Comparison of ENCODE assay signal across 8 mouse cellular contexts in the genomic region with DNA sequence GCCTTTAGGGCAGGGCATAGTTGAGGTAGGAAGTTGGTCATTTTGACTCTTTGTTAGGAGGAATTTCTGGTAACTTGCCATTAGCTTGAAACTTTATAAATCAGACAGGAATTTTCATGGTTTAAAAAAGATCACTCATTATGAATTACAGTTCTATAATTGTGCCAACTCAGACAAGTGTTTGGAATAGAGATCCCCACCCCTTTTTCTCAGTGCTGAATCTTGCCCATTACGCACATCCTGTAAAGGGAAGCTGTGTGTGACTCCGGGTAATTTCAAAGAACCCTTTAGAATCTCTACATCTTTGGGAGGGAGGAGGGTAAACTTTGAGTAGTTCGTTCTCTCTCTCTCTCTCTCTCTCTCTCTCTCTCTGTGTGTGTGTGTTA. TPM values are rescaled to one million over a fixed set of nuclear protein-coding genes. Genes with fewer than 3 reads are reported as not detected.
DNase-seq lines count a peak whose midpoint lies in the region; ATAC-seq and TF ChIP-seq lines count a peak whose summit lies in the region.

No protein-coding gene starts in this region.

- H3K4me2 ChIP-seq in hindbrain, postnatal 0 days (ENCODE audit: low read depth, low read length) = no peak overlapping the region
- no peak overlapping the region for H3K4me2 ChIP-seq in hindbrain, embryonic 12.5 days (replicated peaks)
- H3K4me2 ChIP-seq in heart, embryonic 14.5 days (ENCODE audit: low read length) = 0 out of 2 replicates have a peak overlapping the region, but pooled peaks have one; percentile 1

- no peak for TF ChIP-seq POLR2A in MEL (IDR thresholded peaks at IDR 0.05; ENCODE audit: control insufficient read depth in 1 of 2, insufficient read depth in 1 of 2, low read depth in 1 of 2, low read length in 2 of 2, poor library complexity in 1 of 2)

- H3K27ac ChIP-seq in hindbrain, postnatal 0 days = peak overlapping the region; percentile 22; the same call in 1 of the 2 replicates
- H3K27ac ChIP-seq in hindbrain, embryonic 12.5 days = no peak overlapping the region
- H3K27ac ChIP-seq in MEL (ENCODE audit: control insufficient read depth, low read depth, low read length) = no peak overlapping the region
- H3K27ac ChIP-seq in heart, embryonic 14.5 days (replicated peaks in 1 of 2; ENCODE audit: control insufficient read depth in 1 of 2, insufficient read depth in 1 of 2, low read depth in 2 of 2, low read length in 2 of 2) = peak overlapping the region; percentile 50 to 59

- no peak for ATAC-seq in hindbrain, postnatal 0 days
- ATAC-seq in hindbrain, embryonic 12.5 days (ENCODE audit: low FRiP score) = no peak
- ATAC-seq in heart, embryonic 14.5 days (ENCODE audit: insufficient number of reproducible peaks, insufficient read depth, low FRiP score, low read depth) = no peak

- no peak for DNase-seq in hindbrain, postnatal 0 days (ENCODE audit: low spot score)
- peak; percentile 25 for DNase-seq in MEL (ENCODE audit: low read depth, low spot score)
- DNase-seq in retina, postnatal 1 day = no peak
- no peak for DNase-seq in adrenal gland, postnatal 10 days
- DNase-seq in embryo, embryonic 9.5 days (ENCODE audit: extremely low spot score) = no peak

- no peak for TF ChIP-seq RAD21 in MEL (IDR thresholded peaks at IDR 0.05; ENCODE audit: low read depth, low read length)

- H3K9ac ChIP-seq in hindbrain, postnatal 0 days (replicated peaks; ENCODE audit: low read length) = no peak overlapping the region
- H3K9ac ChIP-seq in hindbrain, embryonic 12.5 days = no peak overlapping the region
- no peak overlapping the region for H3K9ac ChIP-seq in MEL (ENCODE audit: control insufficient read depth, low read depth, low read length, poor library complexity, severe bottlenecking)
- H3K9ac ChIP-seq in heart, embryonic 14.5 days (ENCODE audit: low read length) = no peak overlapping the region

- no peak for TF ChIP-seq EP300 in MEL (IDR thresholded peaks at IDR 0.05; ENCODE audit: low read depth in 1 of 2, low read length in 2 of 2)

- peaks cover 5% of the 10 kb centered on the region for H3K79me2 ChIP-seq in MEL (ENCODE audit: control insufficient read depth, insufficient read depth, low read length, poor library complexity)

- H3K4me1 ChIP-seq in hindbrain, postnatal 0 days (ENCODE audit: insufficient read depth, low read length) = no peaks in the 10 kb centered on the region
- H3K4me1 ChIP-seq in hindbrain, embryonic 12.5 days = peaks cover 7% of the 10 kb centered on the region
- H3K4me1 ChIP-seq in MEL (ENCODE audit: control insufficient read depth in 1 of 2, insufficient read depth in 2 of 2, low read length in 2 of 2) = peaks cover 23 to 25% of the 10 kb centered on the region in 2 experiments
- peaks cover 3 to 15% of the 10 kb centered on the region in 2 experiments for H3K4me1 ChIP-seq in heart, embryonic 14.5 days (ENCODE audit: control insufficient read depth in 2 of 2, insufficient read depth in 2 of 2, low read length in 2 of 2)
- peaks cover 49% of the 10 kb centered on the region for H3K4me1 ChIP-seq in megakaryocyte, embryonic 14.5 days

- no peaks in the 10 kb centered on the region for H3K36me3 ChIP-seq in hindbrain, postnatal 0 days (ENCODE audit: insufficient read depth, low read length)
- no peaks in the 10 kb centered on the region for H3K36me3 ChIP-seq in hindbrain, embryonic 12.5 days
- H3K36me3 ChIP-seq in MEL (ENCODE audit: control insufficient read depth in 1 of 2, insufficient read depth in 2 of 2, low read length in 2 of 2) = peaks cover 0 to 27% of the 10 kb centered on the region in 2 experiments; a peak in 2 of 4 replicates
- no peaks in the 10 kb centered on the region for H3K36me3 ChIP-seq in heart, embryonic 14.5 days (ENCODE audit: control insufficient read depth, insufficient read depth, low read length)
- H3K36me3 ChIP-seq in megakaryocyte, embryonic 14.5 days (replicated peaks; ENCODE audit: low read length) = no peaks in the 10 kb centered on the region

- no peaks in the 10 kb centered on the region for H3K27me3 ChIP-seq in hindbrain, postnatal 0 days (ENCODE audit: insufficient read depth, low read length)
- no peaks in the 10 kb centered on the region for H3K27me3 ChIP-seq in hindbrain, embryonic 12.5 days
- no peaks in the 10 kb centered on the region for H3K27me3 ChIP-seq in MEL (ENCODE audit: control insufficient read depth in 1 of 2, insufficient read depth in 2 of 2, low read length in 2 of 2)
- H3K27me3 ChIP-seq in heart, embryonic 14.5 days (ENCODE audit: control insufficient read depth, insufficient read depth, low read length) = no peaks in the 10 kb centered on the region
- H3K27me3 ChIP-seq in megakaryocyte, embryonic 14.5 days (replicated peaks) = no peaks in the 10 kb centered on the region

- WGBS in hindbrain, postnatal 0 days = 29% methylated on average over 3 of the region's 3 CpGs
- WGBS in hindbrain, embryonic 12.5 days = 56% methylated on average over 3 of the region's 3 CpGs
- WGBS in heart, embryonic 14.5 days = 36% methylated on average over 3 of the region's 3 CpGs

- TF ChIP-seq CTCF in hindbrain, postnatal 0 days (IDR thresholded peaks at IDR 0.05; ENCODE audit: low read depth) = no peak
- no peak for TF ChIP-seq CTCF in MEL (IDR thresholded peaks at IDR 0.05 in 2 of 3, conservative IDR thresholded peaks at IDR 0.05 in 1 of 3; ENCODE audit: control insufficient read depth in 1 of 3, insufficient read depth in 1 of 3, low read depth in 2 of 3, low read length in 3 of 3, poor library complexity in 1 of 3, severe bottlenecking in 1 of 3)

- no peak overlapping the region for H3K4me3 ChIP-seq in hindbrain, postnatal 0 days (ENCODE audit: low read length)
- H3K4me3 ChIP-seq in hindbrain, embryonic 12.5 days = no peak overlapping the region
- H3K4me3 ChIP-seq in MEL (ENCODE audit: control insufficient read depth in 1 of 2, insufficient read depth in 1 of 2, low read depth in 2 of 2, low read length in 2 of 2) = no peak overlapping the region
- H3K4me3 ChIP-seq in heart, embryonic 14.5 days (ENCODE audit: control insufficient read depth in 1 of 2, insufficient read depth in 1 of 2, low read depth in 1 of 2, low read length in 2 of 2) = no peak overlapping the region
- H3K4me3 ChIP-seq in megakaryocyte, embryonic 14.5 days (replicated peaks) = peak overlapping the region; percentile 83

- H3K9me3 ChIP-seq in hindbrain, postnatal 0 days (ENCODE audit: low read length) = no peaks in the 10 kb centered on the region
- no peaks in the 10 kb centered on the region for H3K9me3 ChIP-seq in hindbrain, embryonic 12.5 days (replicated peaks)
- H3K9me3 ChIP-seq in MEL (replicated peaks; ENCODE audit: insufficient read depth, low read length) = no peaks in the 10 kb centered on the region
- no peaks in the 10 kb centered on the region for H3K9me3 ChIP-seq in heart, embryonic 14.5 days (ENCODE audit: control insufficient read depth, low read length)
- H3K9me3 ChIP-seq in megakaryocyte, embryonic 14.5 days = no peaks in the 10 kb centered on the region

TF ChIP-seq in MEL, 35 proteins besides CTCF, POLR2A, EP300 and RAD21:
- TF ChIP-seq MYC (IDR thresholded peaks at IDR 0.05; ENCODE audit: low read depth, low read length) (no peak), GATA1 (IDR thresholded peaks at IDR 0.05; ENCODE audit: low read depth, low read length) (no peak), POLR2AphosphoS5 (IDR thresholded peaks at IDR 0.05; ENCODE audit: borderline replicate concordance, low read depth, low read length) (no peak), KAT2A (conservative IDR thresholded peaks at IDR 0.05; ENCODE audit: low read depth, low read length) (no peak), SMC3 (IDR thresholded peaks at IDR 0.05; ENCODE audit: low read depth, low read length) (no peak), SIN3A (IDR thresholded peaks at IDR 0.05; ENCODE audit: low read length) (no peak), TBP (IDR thresholded peaks at IDR 0.05; ENCODE audit: low read depth, low read length) (no peak)
TF ChIP-seq in MEL: peak in this region for 0.

RNA-seq across cellular contexts. Expression of gene Swap70, which starts 15.9 kb away (rescaled TPM):
- 9.1 and 12.4 TPM in 2 replicates for total RNA-seq in hindbrain, postnatal 0 days (2014; rRNA removed)
- polyA plus RNA-seq in hindbrain, postnatal 0 days (2015; fragmentation: Nextera tagmentation; extraction: Ambion mirVana) = 8.5 and 9.2 TPM in 2 replicates
- polyA plus RNA-seq in hindbrain, embryonic 12.5 days (2016; fragmentation: Nextera tagmentation; extraction: Ambion mirVana) = 20.7 and 23.3 TPM in 2 replicates
- 18.3 and 22.3 TPM in 2 replicates for total RNA-seq in MEL (2012; rRNA removed)
- 10 to 100 TPM in 1 of 2 experiments, not detected in 1; 23.3 TPM for polyA plus RNA-seq in MEL (2012; ENCODE audit: insufficient read depth in 1 of 2, insufficient read length in 2 of 2, low read depth in 1 of 2, low replicate concordance in 2 of 2, missing spikeins in 1 of 2)
- polyA plus RNA-seq in heart, embryonic 14.5 days (2014; fragmentation: Nextera tagmentation; extraction: Ambion mirVana) = 17.8 and 19.0 TPM in 2 replicates
- 4.5 and 8.4 TPM in 2 replicates for polyA plus RNA-seq in megakaryocyte, embryonic 14.5 days (2012; ENCODE audit: insufficient read depth, low replicate concordance)
- total RNA-seq in adrenal gland, postnatal 10 days (2021) = 10 to 100 TPM; 18.6 to 26.3 TPM

Comparison
In these comparisons a context has a peak if more than half of its experiments do, and no peak if none do; other contexts are left out.
1. H3K27ac ChIP-seq: peak in hindbrain, postnatal 0 days (single experiment) and heart, embryonic 14.5 days (2 of 2); none in hindbrain, embryonic 12.5 days (single experiment) and MEL (single experiment).